Mouse (Mus musculus): ENCODE data around the gene Large1. TPM values are rescaled to one million over a fixed set of nuclear protein-coding genes. Genes with fewer than 3 reads are reported as not detected.

The Large1 gene
- total and polyA plus RNA-seq, 3 experiments = not detected

GRCm38 (mm10) chr8:73161994-73162393, 191.3 kb downstream of the Large1 start:
- DNase-seq (ENCODE audit: extremely low read depth) = no peak
- no peaks in the 10 kb centered on the region for H3K4me1 ChIP-seq (ENCODE audit: control insufficient read depth in 1 of 2, insufficient read depth in 2 of 2)
- peaks cover 2% of the 10 kb centered on the region for H3K27me3 ChIP-seq (replicated peaks)
- dilution Hi-C loops (cut with MboI; ENCODE audit: extremely low pct_ligation_motif_present, extremely low pct_unique_long_range_greater_than_20kb, low sequenced_read_pairs) = no loop called here
- H3K9me3 ChIP-seq (replicated peaks; ENCODE audit: low read length) = no peaks in the 10 kb centered on the region
- no peak overlapping the region for H3K4me3 ChIP-seq (replicated peaks in 1 of 3; ENCODE audit: low read depth in 2 of 3, low read length in 2 of 3, poor library complexity in 1 of 3)
- H3K27ac ChIP-seq (ENCODE audit: insufficient read depth, low read depth) = no peak overlapping the region
- H3K36me3 ChIP-seq (replicated peaks in 1 of 2; ENCODE audit: control insufficient read depth in 1 of 2, insufficient read depth in 1 of 2, low read length in 1 of 2) = no peaks in the 10 kb centered on the region
- H3K4me2 ChIP-seq (ENCODE audit: insufficient read depth, low read depth, poor library complexity, severe bottlenecking) = no peak overlapping the region
- no peak for TF ChIP-seq USF2 (conservative IDR thresholded peaks at IDR 0.05; ENCODE audit: low read depth, low read length)
- no peak for TF ChIP-seq GABPA (IDR thresholded peaks at IDR 0.05; ENCODE audit: insufficient replicate concordance, low read depth, low read length)
- TF ChIP-seq NELFE (IDR thresholded peaks at IDR 0.05; ENCODE audit: low read depth, low read length) = no peak
- in situ Hi-C loops (cut with MboI; ENCODE audit: low pct_ligation_motif_present, low pct_unique_long_range_greater_than_20kb, low sequenced_read_pairs) = no loop called here
- no peak overlapping the region for H3K9ac ChIP-seq (ENCODE audit: insufficient read depth, low read depth)
- no peaks in the 10 kb centered on the region for H3K79me2 ChIP-seq (replicated peaks; ENCODE audit: control insufficient read depth, extremely low read depth, insufficient read depth, poor library complexity, severe bottlenecking)

GRCm38 (mm10) chr8:73161564-73161963, 191.8 kb downstream of the Large1 start:
- no peak overlapping the region for H3K9ac ChIP-seq (ENCODE audit: insufficient read depth, low read depth)
- H3K4me1 ChIP-seq (ENCODE audit: control insufficient read depth in 1 of 2, insufficient read depth in 2 of 2) = no peaks in the 10 kb centered on the region
- dilution Hi-C loops (cut with MboI; ENCODE audit: extremely low pct_ligation_motif_present, extremely low pct_unique_long_range_greater_than_20kb, low sequenced_read_pairs) = no loop called here
- in situ Hi-C loops (cut with MboI; ENCODE audit: low pct_ligation_motif_present, low pct_unique_long_range_greater_than_20kb, low sequenced_read_pairs) = no loop called here
- H3K27me3 ChIP-seq (replicated peaks) = peaks cover 2% of the 10 kb centered on the region
- no peak overlapping the region for H3K4me2 ChIP-seq (ENCODE audit: insufficient read depth, low read depth, poor library complexity, severe bottlenecking)
- TF ChIP-seq TCF12 (IDR thresholded peaks at IDR 0.05; ENCODE audit: low read depth, low read length) (no peak), MYC (IDR thresholded peaks at IDR 0.05; ENCODE audit: low read depth, low read length) (no peak), GABPA (IDR thresholded peaks at IDR 0.05; ENCODE audit: insufficient replicate concordance, low read depth, low read length) (no peak), MEF2A (IDR thresholded peaks at IDR 0.05; ENCODE audit: borderline replicate concordance, low read depth, low read length) (no peak), MAZ (IDR thresholded peaks at IDR 0.05; ENCODE audit: low read depth, low read length) (no peak), ZC3H11A (IDR thresholded peaks at IDR 0.05; ENCODE audit: low read depth, low read length) (no peak), ZMIZ1 (IDR thresholded peaks at IDR 0.05; ENCODE audit: low read depth, low read length) (no peak), CTCF (conservative IDR thresholded peaks at IDR 0.05 in 1 of 2, IDR thresholded peaks at IDR 0.05 in 1 of 2; ENCODE audit: low read depth in 2 of 2, low read length in 2 of 2) (no peak), RAD21 (IDR thresholded peaks at IDR 0.05; ENCODE audit: low read depth, low read length) (no peak), MAFK (IDR thresholded peaks at IDR 0.05; ENCODE audit: insufficient replicate concordance, low read length) (no peak), MXI1 (IDR thresholded peaks at IDR 0.05; ENCODE audit: low read depth, low read length) (no peak), CHD2 (IDR thresholded peaks at IDR 0.05; ENCODE audit: low read length) (no peak), CHD1 (IDR thresholded peaks at IDR 0.05; ENCODE audit: low read depth, low read length) (no peak)
- H3K79me2 ChIP-seq (replicated peaks; ENCODE audit: control insufficient read depth, extremely low read depth, insufficient read depth, poor library complexity, severe bottlenecking) = no peaks in the 10 kb centered on the region
- H3K27ac ChIP-seq (ENCODE audit: insufficient read depth, low read depth) = no peak overlapping the region
- no peak for DNase-seq (ENCODE audit: extremely low read depth)
- no peaks in the 10 kb centered on the region for H3K9me3 ChIP-seq (replicated peaks; ENCODE audit: low read length)
- H3K4me3 ChIP-seq (replicated peaks in 1 of 3; ENCODE audit: low read depth in 2 of 3, low read length in 2 of 3, poor library complexity in 1 of 3) = no peak overlapping the region
- no peaks in the 10 kb centered on the region for H3K36me3 ChIP-seq (replicated peaks in 1 of 2; ENCODE audit: control insufficient read depth in 1 of 2, insufficient read depth in 1 of 2, low read length in 1 of 2)

GRCm38 (mm10) chr8:73160945-73161344, 192.4 kb downstream of the Large1 start:
- in situ Hi-C loops (cut with MboI; ENCODE audit: low pct_ligation_motif_present, low pct_unique_long_range_greater_than_20kb, low sequenced_read_pairs) = no loop called here
- Histone ChIP-seq H3K27ac (ENCODE audit: insufficient read depth, low read depth) (no peak overlapping the region), H3K79me2 (replicated peaks; ENCODE audit: control insufficient read depth, extremely low read depth, insufficient read depth, poor library complexity, severe bottlenecking) (no peaks in the 10 kb centered on the region), H3K4me2 (ENCODE audit: insufficient read depth, low read depth, poor library complexity, severe bottlenecking) (no peak overlapping the region), H3K4me1 (ENCODE audit: control insufficient read depth in 1 of 2, insufficient read depth in 2 of 2) (no peaks in the 10 kb centered on the region), H3K36me3 (replicated peaks in 1 of 2; ENCODE audit: control insufficient read depth in 1 of 2, insufficient read depth in 1 of 2, low read length in 1 of 2) (no peaks in the 10 kb centered on the region), H3K9ac (ENCODE audit: insufficient read depth, low read depth) (no peak overlapping the region), H3K4me3 (replicated peaks in 1 of 3; ENCODE audit: low read depth in 2 of 3, low read length in 2 of 3, poor library complexity in 1 of 3) (no peak overlapping the region), H3K27me3 (replicated peaks) (peaks cover 2% of the 10 kb centered on the region), H3K9me3 (replicated peaks; ENCODE audit: low read length) (no peaks in the 10 kb centered on the region)
- TF ChIP-seq USF2 (conservative IDR thresholded peaks at IDR 0.05; ENCODE audit: low read depth, low read length) (no peak), TCF12 (IDR thresholded peaks at IDR 0.05; ENCODE audit: low read depth, low read length) (no peak), GABPA (IDR thresholded peaks at IDR 0.05; ENCODE audit: insufficient replicate concordance, low read depth, low read length) (no peak), ZKSCAN1 (IDR thresholded peaks at IDR 0.05; ENCODE audit: borderline replicate concordance, low read depth, low read length) (no peak), SMC3 (IDR thresholded peaks at IDR 0.05; ENCODE audit: low read depth, low read length) (no peak), MAZ (IDR thresholded peaks at IDR 0.05; ENCODE audit: low read depth, low read length) (no peak), MEF2A (IDR thresholded peaks at IDR 0.05; ENCODE audit: borderline replicate concordance, low read depth, low read length) (no peak), BHLHE40 (IDR thresholded peaks at IDR 0.05; ENCODE audit: low read depth, low read length) (no peak), ZMIZ1 (IDR thresholded peaks at IDR 0.05; ENCODE audit: low read depth, low read length) (no peak), MAX (IDR thresholded peaks at IDR 0.05; ENCODE audit: low read length) (no peak), TBP (conservative IDR thresholded peaks at IDR 0.05; ENCODE audit: low read depth, low read length) (no peak)
- DNase-seq (ENCODE audit: extremely low read depth) = no peak
- dilution Hi-C loops (cut with MboI; ENCODE audit: extremely low pct_ligation_motif_present, extremely low pct_unique_long_range_greater_than_20kb, low sequenced_read_pairs) = no loop called here

All from CH12.LX (cell line).